Mouse (Mus musculus) midbrain, embryonic 11.5 days (tissue): Measurements from ENCODE around the gene Cisd1. TPM values are rescaled to one million over a fixed set of nuclear protein-coding genes. Genes with fewer than 3 reads are reported as not detected.

Experiments
- ATAC-seq: fragments of 200-750 bp; cut with Nextera tagmentation; 2 replicates; pipeline ENCODE4 v1.8.0; 2017; ENCODE audit warnings: moderate TSS enrichment, moderate library complexity; ENCODE audit not compliant: low FRiP score
- DNase-seq: peaks from one replicate; pipeline ENCODE4 v3.0.0; 2015; ENCODE audit warnings: low spot score; ENCODE audit errors: missing footprints
- H3K27ac ChIP-seq: fragments of 300-500 bp; sonication (generic); 2 replicates; pipeline ENCODE4 v1.5.1; 2014; ENCODE audit warnings: low read depth, low read length
- H3K27me3 ChIP-seq: fragments of 300-500 bp; sonication (generic); 2 replicates; pipeline ENCODE4 v1.6.1; 2014; ENCODE audit warnings: mild to moderate bottlenecking, low read length, moderate library complexity, mixed read lengths; ENCODE audit not compliant: control insufficient read depth, insufficient read depth
- H3K36me3 ChIP-seq: fragments of 300-500 bp; sonication (generic); 2 replicates; pipeline ENCODE4 v1.6.1; 2014; ENCODE audit warnings: mild to moderate bottlenecking, low read length, moderate library complexity, mixed read lengths; ENCODE audit not compliant: control insufficient read depth, insufficient read depth
- H3K4me1 ChIP-seq: fragments of 300-500 bp; sonication (generic); 2 replicates; pipeline ENCODE4 v1.6.1; 2014; ENCODE audit warnings: low read length; ENCODE audit not compliant: control insufficient read depth, insufficient read depth
- H3K4me2 ChIP-seq: fragments of 300-500 bp; sonication (generic); 2 replicates; pipeline ENCODE4 v1.6.1; 2014; ENCODE audit warnings: mild to moderate bottlenecking, moderate library complexity
- H3K4me3 ChIP-seq: fragments of 300-500 bp; sonication (generic); 2 replicates; pipeline ENCODE4 v1.5.1; 2014; ENCODE audit warnings: low read depth, low read length
- H3K9ac ChIP-seq: fragments of 300-500 bp; sonication (generic); 2 replicates; pipeline ENCODE4 v1.6.1; 2014; ENCODE audit warnings: low read length
- H3K9me3 ChIP-seq: fragments of 300-500 bp; sonication (generic); 2 replicates; pipeline ENCODE4 v1.6.1; 2016; ENCODE audit warnings: low read length; ENCODE audit not compliant: control insufficient read depth
- WGBS: fragments of 180-500 bp; shearing (Covaris S2); extraction: QIAGEN DNeasy Blood & Tissue Kit; methylation state at CpG from one replicate; pipeline ENCODE4 v1.1.7; 2014; 5-methylcytosine and 5-hydroxymethylcytosine counted together
- polyA plus RNA-seq: library from polyadenylated mRNA; unstranded; fragments of >200 nt; fragmentation: Nextera tagmentation; extraction: Ambion mirVana; gene quantifications from 2 replicates; pipeline ENCODE4 v1.2.1, GENCODE M21; 2014

Gene Cisd1
- polyA plus RNA-seq, 1 experiment from 2014 or later = 152 TPM

DNA sequence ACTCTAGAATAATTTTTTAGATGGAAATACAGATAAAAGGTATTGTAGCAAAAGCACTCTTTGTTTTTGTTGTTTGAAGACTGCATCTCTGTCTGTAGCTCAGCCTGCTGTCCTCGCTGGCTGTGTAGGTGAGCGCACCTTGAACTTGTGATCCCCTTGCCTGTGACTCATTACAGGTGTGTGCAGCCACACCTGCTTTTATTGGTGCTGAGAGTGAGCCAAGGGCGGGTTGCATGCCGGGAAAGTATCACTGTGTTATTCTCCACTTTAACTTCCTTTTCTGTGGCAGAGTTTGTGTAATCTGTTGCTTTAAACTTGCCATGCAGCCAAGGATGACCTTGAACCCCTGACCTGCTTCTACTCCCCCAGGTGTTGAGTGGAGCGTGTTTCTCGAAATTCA, 31.3 kb upstream of the Cisd1 start:
- Histone ChIP-seq H3K9ac (no peak overlapping the region), H3K4me3 (no peak overlapping the region), H3K4me2 (no peak overlapping the region), H3K9me3 (no peaks in the 10 kb centered on the region), H3K27ac (no peak overlapping the region), H3K4me1 (no peaks in the 10 kb centered on the region), H3K27me3 (no peaks in the 10 kb centered on the region), H3K36me3 (peaks cover 4% of the 10 kb centered on the region; the same call in 1 of the 2 replicates)
- DNase-seq (no peak), ATAC-seq (no peak)
- 94% methylated on average over 6 of the region's 6 CpGs for WGBS

DNA sequence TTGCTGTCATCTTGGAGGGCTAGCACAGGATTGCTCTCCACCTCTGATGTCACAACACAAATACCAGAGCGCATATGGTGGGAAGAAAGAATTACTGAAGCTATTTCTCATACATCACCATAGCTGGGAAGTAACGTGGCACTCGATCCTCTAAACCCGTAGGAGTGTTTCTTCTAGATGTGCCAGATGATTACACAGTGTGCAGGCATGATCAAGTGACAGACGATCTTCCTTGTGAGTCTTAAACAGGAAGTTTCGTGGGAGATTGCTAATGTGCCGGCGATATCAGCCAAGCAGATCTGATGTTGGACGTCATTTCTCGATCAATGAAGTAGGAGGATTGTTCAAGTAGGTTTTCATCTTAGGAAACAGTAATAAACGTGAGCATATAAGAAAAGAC, 29.0 kb upstream of the Cisd1 start:
- ATAC-seq (no peak), DNase-seq (no peak)
- Histone ChIP-seq H3K4me3 (no peak overlapping the region), H3K27ac (no peak overlapping the region), H3K9ac (no peak overlapping the region), H3K4me2 (no peak overlapping the region), H3K27me3 (no peaks in the 10 kb centered on the region), H3K36me3 (0 out of 2 replicates have a peak, but pooled peaks cover under 1% of the 10 kb centered on the region), H3K9me3 (no peaks in the 10 kb centered on the region), H3K4me1 (no peaks in the 10 kb centered on the region)
- 92% methylated on average over 11 of the region's 11 CpGs for WGBS

DNA sequence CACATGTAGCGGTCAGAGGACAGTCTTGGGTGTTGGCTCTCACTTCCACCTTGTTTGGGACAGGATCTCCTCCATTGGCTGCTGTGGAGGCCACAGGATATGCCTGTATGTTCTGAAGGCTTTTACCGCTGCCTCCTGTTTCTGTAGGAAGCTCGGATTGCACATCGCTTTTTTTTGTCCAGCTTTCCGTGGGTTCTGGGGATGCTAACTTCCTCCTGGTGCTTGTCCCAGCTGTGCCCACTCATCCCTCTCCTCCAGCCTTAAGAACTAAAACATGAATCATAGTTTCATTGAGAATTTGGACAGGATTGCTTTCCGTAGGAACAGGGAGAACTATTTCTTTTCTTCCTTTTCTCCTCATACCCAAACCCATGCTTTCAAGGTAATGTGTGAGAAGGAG, 27.1 kb upstream of the Cisd1 start:
- no peaks in the 10 kb centered on the region for H3K4me1 ChIP-seq
- no peak for DNase-seq
- H3K4me3 ChIP-seq = no peak overlapping the region
- H3K27ac ChIP-seq = no peak overlapping the region
- 91% methylated on average over 6 of the region's 6 CpGs for WGBS
- no peak for ATAC-seq
- no peak overlapping the region for H3K9ac ChIP-seq
- H3K27me3 ChIP-seq = no peaks in the 10 kb centered on the region
- no peaks in the 10 kb centered on the region for H3K9me3 ChIP-seq
- no peaks in the 10 kb centered on the region for H3K36me3 ChIP-seq
- no peak overlapping the region for H3K4me2 ChIP-seq

DNA sequence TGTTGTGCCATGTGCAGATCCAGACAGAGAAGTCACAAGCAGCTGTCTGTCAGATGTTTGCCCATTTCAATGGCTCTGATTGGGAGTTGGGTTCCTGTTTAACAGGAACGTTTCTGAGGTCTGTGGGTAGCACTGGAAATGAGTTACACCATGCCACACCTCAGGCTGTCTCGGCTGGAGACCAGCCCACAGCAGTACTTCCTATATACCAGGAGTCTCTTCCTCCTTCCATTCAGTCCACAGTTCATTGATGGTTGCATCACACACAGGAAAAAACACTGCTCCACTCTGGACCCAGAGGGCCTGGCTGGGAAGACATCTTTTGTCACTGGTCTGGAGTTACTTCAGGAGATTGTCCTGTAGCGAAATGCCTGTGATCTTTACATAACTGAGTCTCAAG, 24.7 kb upstream of the Cisd1 start:
- Histone ChIP-seq H3K27me3 (no peaks in the 10 kb centered on the region), H3K9ac (no peak overlapping the region), H3K4me2 (no peak overlapping the region), H3K4me1 (no peaks in the 10 kb centered on the region), H3K27ac (no peak overlapping the region), H3K36me3 (no peaks in the 10 kb centered on the region), H3K9me3 (no peaks in the 10 kb centered on the region), H3K4me3 (no peak overlapping the region)
- 89% methylated on average over 3 of the region's 3 CpGs for WGBS
- DNase-seq (no peak), ATAC-seq (no peak)

DNA sequence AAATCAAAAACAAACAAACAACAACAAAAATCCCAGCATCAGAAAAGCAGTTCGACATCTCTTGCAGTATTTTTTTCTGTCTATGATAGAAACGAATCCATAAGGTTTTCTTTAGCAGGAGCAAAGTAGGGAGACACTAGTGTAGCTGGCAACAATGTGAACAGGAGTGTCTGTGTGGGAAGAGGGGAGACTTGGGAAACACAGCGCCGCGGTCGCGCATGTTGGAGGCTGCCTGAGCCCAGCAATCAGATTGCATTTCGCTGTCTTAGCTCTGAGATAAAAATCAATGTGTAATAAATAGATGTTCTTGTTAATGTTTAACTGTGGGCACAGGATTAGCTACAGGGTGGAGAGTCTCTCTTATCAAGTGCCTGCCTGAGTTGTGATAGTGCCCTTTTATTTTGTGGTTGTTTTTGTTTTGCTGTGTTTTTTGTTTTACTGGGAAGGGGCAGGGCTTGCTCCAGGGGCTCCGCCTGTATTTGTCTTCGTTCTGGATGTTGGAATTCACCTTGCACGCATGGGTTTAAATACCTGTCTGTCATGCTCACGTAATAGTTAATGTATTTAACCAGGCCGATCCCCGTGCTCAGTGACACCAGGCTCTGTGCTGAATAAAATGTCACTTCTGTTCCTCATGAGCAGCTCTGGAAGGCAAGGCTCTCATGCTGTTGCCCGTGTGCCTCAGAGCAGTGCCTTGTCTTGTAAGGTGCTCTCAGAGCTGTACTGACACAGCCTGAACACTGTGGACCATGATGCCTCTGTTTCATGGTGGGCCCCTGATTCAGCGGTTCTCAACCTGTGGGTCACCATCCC, 23.6 kb upstream of the Cisd1 start:
- no peak for DNase-seq
- Histone ChIP-seq H3K4me3 (no peak overlapping the region), H3K9ac (no peak overlapping the region), H3K27ac (no peak overlapping the region), H3K4me1 (no peaks in the 10 kb centered on the region), H3K27me3 (no peaks in the 10 kb centered on the region), H3K36me3 (no peaks in the 10 kb centered on the region), H3K4me2 (no peak overlapping the region), H3K9me3 (no peaks in the 10 kb centered on the region)
- no peak for ATAC-seq
- 92% methylated on average over 16 of the region's 16 CpGs for WGBS

DNA sequence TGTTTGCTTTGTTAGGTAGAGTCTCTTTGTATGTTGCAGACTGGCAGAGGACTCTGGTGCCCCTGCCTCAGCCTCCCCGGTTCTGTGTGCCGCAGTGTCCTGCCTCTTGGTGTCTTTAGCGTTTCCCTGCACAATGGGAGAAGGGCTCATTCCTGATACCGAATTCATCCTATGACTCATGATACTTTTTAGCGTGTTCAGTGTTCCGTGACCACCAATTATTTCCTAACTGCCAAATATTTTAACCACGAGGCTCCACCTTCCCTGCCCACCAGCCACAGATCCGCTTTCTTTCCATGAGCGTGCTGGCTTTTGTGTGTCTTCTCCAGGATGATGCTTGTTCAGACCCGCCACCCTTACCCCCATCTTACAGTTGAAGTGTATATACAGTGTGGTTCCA, 19.1 kb upstream of the Cisd1 start:
- WGBS = 90% methylated on average over 10 of the region's 10 CpGs
- ATAC-seq = no peak
- H3K9ac ChIP-seq = no peak overlapping the region

DNA sequence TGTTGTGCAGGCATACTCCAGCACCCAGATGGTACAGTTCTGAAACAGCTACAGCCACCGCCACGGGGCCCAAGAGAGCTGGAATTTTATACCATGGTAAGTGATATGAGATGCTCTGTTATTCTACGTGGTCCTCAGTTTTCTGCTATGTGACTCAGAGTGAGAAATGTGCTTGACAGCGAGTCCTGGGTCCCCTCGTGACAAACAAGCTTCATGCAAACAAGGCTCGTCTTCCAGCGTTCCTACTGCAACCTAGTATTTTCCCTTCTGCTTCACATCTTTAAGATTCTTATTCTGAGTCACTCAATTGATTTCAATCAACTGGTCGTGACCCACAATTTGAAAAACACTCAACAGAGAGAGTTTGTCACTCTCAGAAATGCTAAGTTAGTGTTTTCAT, 18.7 kb upstream of the Cisd1 start:
- DNase-seq (no peak), ATAC-seq (no peak)
- WGBS = 89% methylated on average over 8 of the region's 8 CpGs
- Histone ChIP-seq H3K9ac (no peak overlapping the region), H3K27me3 (no peaks in the 10 kb centered on the region), H3K4me1 (peaks cover 6% of the 10 kb centered on the region), H3K36me3 (no peaks in the 10 kb centered on the region), H3K4me3 (no peak overlapping the region), H3K9me3 (no peaks in the 10 kb centered on the region), H3K4me2 (no peak overlapping the region), H3K27ac (no peak overlapping the region)

More for the DNA sequence above, 19.1 kb upstream of the Cisd1 start:
- Histone ChIP-seq H3K4me3 (no peak overlapping the region), H3K4me2 (no peak overlapping the region), H3K27ac (no peak overlapping the region), H3K9me3 (no peaks in the 10 kb centered on the region), H3K36me3 (no peaks in the 10 kb centered on the region), H3K4me1 (peaks cover 6% of the 10 kb centered on the region), H3K27me3 (no peaks in the 10 kb centered on the region)
- no peak for DNase-seq

DNA sequence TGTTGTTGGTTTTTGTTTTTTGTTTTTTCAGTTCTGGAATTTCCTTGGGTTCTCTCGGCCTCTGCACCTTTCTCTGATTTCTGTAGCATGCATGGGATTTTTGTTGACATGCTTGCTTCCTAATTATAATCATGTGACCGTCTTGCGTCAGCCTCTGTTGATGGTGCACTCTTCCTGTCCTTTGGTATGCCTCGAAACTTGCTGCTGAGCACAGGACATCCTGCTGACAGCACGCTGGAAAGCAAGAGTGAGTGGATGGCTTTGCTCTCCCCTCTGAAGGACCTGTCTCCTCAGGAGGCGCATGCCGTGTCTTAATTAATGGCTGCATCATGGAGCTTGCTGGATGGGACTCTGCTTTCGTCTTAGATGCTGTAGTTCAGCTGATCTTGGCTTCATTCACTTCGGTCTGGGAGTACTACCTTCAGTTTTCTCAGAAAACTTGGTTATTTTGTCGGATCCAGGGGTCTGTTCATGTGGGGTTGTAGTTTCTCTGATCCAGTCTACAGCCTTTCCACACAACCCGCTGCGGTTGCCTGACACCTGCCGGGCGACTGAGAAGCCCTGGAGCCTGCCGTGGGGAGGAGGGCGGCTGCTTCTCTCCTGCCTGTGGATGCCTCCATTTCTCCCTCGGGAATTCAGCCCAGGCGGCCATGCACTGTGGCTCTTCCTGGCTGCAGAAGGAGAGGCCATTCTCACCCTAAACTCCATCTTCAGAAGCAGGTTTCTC, 17.2 kb upstream of the Cisd1 start:
- no peak overlapping the region for H3K4me3 ChIP-seq
- 24% methylated on average over 18 of the region's 18 CpGs for WGBS
- H3K27ac ChIP-seq = no peak overlapping the region
- no peaks in the 10 kb centered on the region for H3K9me3 ChIP-seq
- H3K9ac ChIP-seq = no peak overlapping the region; the same call in 1 of the 2 replicates
- H3K36me3 ChIP-seq = no peaks in the 10 kb centered on the region
- H3K4me2 ChIP-seq = peak overlapping the region; percentile 8; the same call in 1 of the 2 replicates
- ATAC-seq = no peak
- no peaks in the 10 kb centered on the region for H3K27me3 ChIP-seq
- peaks cover 6% of the 10 kb centered on the region for H3K4me1 ChIP-seq
- no peak for DNase-seq

DNA sequence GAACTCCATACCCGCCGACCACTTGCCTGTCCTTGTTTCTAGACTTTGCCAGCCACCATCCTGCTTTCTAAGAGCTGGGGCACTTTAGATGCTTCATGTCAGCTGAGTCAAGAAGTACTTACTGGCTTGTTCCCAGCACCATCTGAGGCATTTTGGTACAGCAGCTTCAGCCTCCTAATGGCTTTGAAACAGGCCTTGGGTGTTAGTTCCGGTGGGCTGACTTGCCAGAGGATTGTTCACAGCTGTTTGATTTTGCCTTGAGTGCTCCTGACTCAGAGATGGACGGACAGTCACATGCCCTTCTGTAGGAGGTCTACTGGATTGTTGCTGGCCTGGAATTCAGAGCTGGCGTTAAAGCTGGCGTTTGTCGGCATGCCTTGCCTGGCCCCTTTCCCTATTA, 16.3 kb upstream of the Cisd1 start:
- Histone ChIP-seq H3K4me2 (no peak overlapping the region), H3K9me3 (no peaks in the 10 kb centered on the region), H3K9ac (no peak overlapping the region), H3K4me1 (peaks cover 6% of the 10 kb centered on the region), H3K27ac (no peak overlapping the region), H3K27me3 (no peaks in the 10 kb centered on the region), H3K36me3 (no peaks in the 10 kb centered on the region), H3K4me3 (no peak overlapping the region)
- DNase-seq = no peak
- no peak for ATAC-seq
- 71% methylated on average over 7 of the region's 7 CpGs for whole genome bisulfite sequencing
